Mouse (Mus musculus): ENCODE results near the gene Lrrk2. TPM values are rescaled to one million over a fixed set of nuclear protein-coding genes. Genes with fewer than 3 reads are reported as not detected.
"Not testable (repeated sequence)": the region's sequence is repeated elsewhere in the genome, so short reads cannot be mapped to it uniquely, and the experiment has no call there.

Lrrk2 gene
- polyA plus RNA-seq, 2 experiments = 5.7 to 7.6 TPM

- no peak for TF ChIP-seq POLR2A (IDR thresholded peaks at IDR 0.05; ENCODE audit: borderline replicate concordance, extremely low read depth, insufficient read depth, insufficient read length)
- ATAC-seq (ENCODE audit: low FRiP score, low read depth) = no peak
- no peaks in the 10 kb centered on the region for H3K9me3 ChIP-seq (ENCODE audit: control insufficient read depth, low read length)
- no peaks in the 10 kb centered on the region for H3K4me1 ChIP-seq (ENCODE audit: control insufficient read depth, insufficient read depth, low read length)
- 89% methylated on average over 4 of the region's 4 CpGs for WGBS
- no peak overlapping the region for H3K9ac ChIP-seq (ENCODE audit: low read depth, low read length, severe bottlenecking)
- H3K27ac ChIP-seq (replicated peaks; ENCODE audit: low read depth, low read length) = no peak overlapping the region
- no peak overlapping the region for H3K4me2 ChIP-seq (replicated peaks; ENCODE audit: low read depth, low read length, severe bottlenecking)
- no peaks in the 10 kb centered on the region; the same call in none of the 2 replicates for H3K36me3 ChIP-seq (ENCODE audit: control insufficient read depth, insufficient read depth, low read length)
- H3K27me3 ChIP-seq (ENCODE audit: control insufficient read depth, insufficient read depth, low read length) = no peaks in the 10 kb centered on the region
- DNase-seq (ENCODE audit: low spot score) = no peak
- H3K4me3 ChIP-seq (replicated peaks; ENCODE audit: low read length) = no peak overlapping the region
Measured at GRCm38 (mm10) chr15:91806463-91806862, 133.5 kb downstream of the Lrrk2 start.

GRCm38 (mm10) chr15:91835319-91835718 lies 162.3 kb downstream of the Lrrk2 start:
- ATAC-seq (ENCODE audit: low FRiP score, low read depth) = no peak
- Histone ChIP-seq H3K4me1 (ENCODE audit: control insufficient read depth, insufficient read depth, low read length) (no peaks in the 10 kb centered on the region), H3K27ac (replicated peaks; ENCODE audit: low read depth, low read length) (no peak overlapping the region), H3K36me3 (ENCODE audit: control insufficient read depth, insufficient read depth, low read length) (no peaks in the 10 kb centered on the region), H3K9ac (ENCODE audit: low read depth, low read length, severe bottlenecking) (no peak overlapping the region), H3K27me3 (ENCODE audit: control insufficient read depth, insufficient read depth, low read length) (no peaks in the 10 kb centered on the region), H3K4me2 (replicated peaks; ENCODE audit: low read depth, low read length, severe bottlenecking) (no peak overlapping the region), H3K4me3 (replicated peaks; ENCODE audit: low read length) (no peak overlapping the region), H3K9me3 (ENCODE audit: control insufficient read depth, low read length) (no peaks in the 10 kb centered on the region)
- DNase-seq (ENCODE audit: low spot score) = no peak
- no peak for TF ChIP-seq POLR2A (IDR thresholded peaks at IDR 0.05; ENCODE audit: borderline replicate concordance, extremely low read depth, insufficient read depth, insufficient read length)
- 82% methylated on average over 6 of the region's 6 CpGs for WGBS

GRCm38 (mm10) chr15:91837965-91838364 lies 165.0 kb downstream of the Lrrk2 start, which contains the start of gene Smgc:
Gene Smgc, plus strand, starts transcription at chr15:91838265.
- Histone ChIP-seq H3K4me2 (replicated peaks; ENCODE audit: low read depth, low read length, severe bottlenecking) (no peak within 1 kb of the TSS), H3K27ac (replicated peaks; ENCODE audit: low read depth, low read length) (no peak within 1 kb of the TSS), H3K27me3 (ENCODE audit: control insufficient read depth, insufficient read depth, low read length) (no peaks in the 10 kb centered on the region), H3K9ac (ENCODE audit: low read depth, low read length, severe bottlenecking) (no peak within 1 kb of the TSS), H3K9me3 (ENCODE audit: control insufficient read depth, low read length) (no peaks in the 10 kb centered on the region), H3K4me3 (replicated peaks; ENCODE audit: low read length) (no peak within 1 kb of the TSS), H3K36me3 (ENCODE audit: control insufficient read depth, insufficient read depth, low read length) (no peaks in the 10 kb centered on the region), H3K4me1 (ENCODE audit: control insufficient read depth, insufficient read depth, low read length) (no peaks in the 10 kb centered on the region)
- 84% methylated on average over 7 of the region's 7 CpGs for WGBS
- TF ChIP-seq POLR2A (IDR thresholded peaks at IDR 0.05; ENCODE audit: borderline replicate concordance, extremely low read depth, insufficient read depth, insufficient read length) = no peak
- no peak for DNase-seq (ENCODE audit: low spot score)
- no peak for ATAC-seq (ENCODE audit: low FRiP score, low read depth)

GRCm38 (mm10) chr15:91864130-91864529 lies 191.2 kb downstream of the Lrrk2 start:
- H3K4me2 ChIP-seq (replicated peaks; ENCODE audit: low read depth, low read length, severe bottlenecking); ATAC-seq (ENCODE audit: low FRiP score, low read depth); H3K4me1 ChIP-seq (ENCODE audit: control insufficient read depth, insufficient read depth, low read length); H3K9me3 ChIP-seq (ENCODE audit: control insufficient read depth, low read length); DNase-seq (ENCODE audit: low spot score); H3K27ac ChIP-seq (replicated peaks; ENCODE audit: low read depth, low read length); H3K27me3 ChIP-seq (ENCODE audit: control insufficient read depth, insufficient read depth, low read length); H3K4me3 ChIP-seq (replicated peaks; ENCODE audit: low read length); H3K9ac ChIP-seq (ENCODE audit: low read depth, low read length, severe bottlenecking); H3K36me3 ChIP-seq (ENCODE audit: control insufficient read depth, insufficient read depth, low read length): not testable (repeated sequence)
- WGBS = 43% methylated on average over 5 of the region's 5 CpGs

Other genes with a start within 250 kb of the Lrrk2 start
- 3.5 and 4.3 TPM in 2 replicates for gene Slc2a13, start 99.9 kb upstream of the Lrrk2 start, polyA plus RNA-seq (2012; rRNA removed)
- gene Slc2a13, start 99.9 kb upstream of the Lrrk2 start, polyA plus RNA-seq (2014; fragmentation: Nextera tagmentation; extraction: Ambion mirVana) = 2.7 and 2.9 TPM in 2 replicates
- gene Smgc, start 165.1 kb downstream of the Lrrk2 start, polyA plus RNA-seq (2012; rRNA removed) = not detected in 2 replicates
- not detected in 2 replicates for gene Smgc, start 165.1 kb downstream of the Lrrk2 start, polyA plus RNA-seq (2014; fragmentation: Nextera tagmentation; extraction: Ambion mirVana)

All from limb, embryonic 14.5 days (tissue).